Mouse (Mus musculus) duodenum, adult 2 months (tissue): ENCODE data around the gene Btbd35f29. TPM values are rescaled to one million over a fixed set of nuclear protein-coding genes. Genes with fewer than 3 reads are reported as not detected.

Experiments
- polyA plus RNA-seq: library from polyadenylated mRNA; depleted of rRNA; stranded (reverse); fragments of >200 nt; gene quantifications from 2 replicates; pipeline ENCODE4 v1.2.3, GENCODE M21; 2012; ENCODE audit warnings: low replicate concordance; rRNA removed

Gene Btbd35f29
- polyA plus RNA-seq: not detected in 2 replicates

DNA sequence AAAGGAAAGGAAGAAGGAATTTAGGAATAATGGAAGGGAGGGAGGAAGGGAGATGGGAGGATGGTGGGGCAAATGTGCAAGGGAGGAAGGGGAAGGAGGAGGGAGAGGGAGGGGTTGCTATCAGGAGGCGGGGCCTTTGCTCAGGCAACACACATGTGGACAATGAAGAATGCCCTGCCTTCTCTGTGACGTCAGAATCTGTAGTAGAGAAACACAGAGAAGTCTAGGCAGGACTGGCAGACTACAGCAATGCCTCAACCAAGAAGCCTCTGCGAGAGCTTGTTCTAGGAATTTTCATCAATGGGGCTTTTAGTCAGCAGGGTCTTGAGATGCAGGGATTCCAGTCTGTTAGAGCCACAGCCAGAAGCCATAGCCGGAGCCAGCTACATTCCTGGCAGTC, at the start of gene Btbd35f29:
Gene Btbd35f29, plus strand, starts transcription at position 301 of the 400 bp plus-strand sequence.

Other genes starting within 250 kb of the Btbd35f29 start
- not detected in 2 replicates for gene Spin2f, start 136.2 kb downstream of the Btbd35f29 start, polyA plus RNA-seq
- not detected in 2 replicates for gene Btbd35f26, start 218.8 kb downstream of the Btbd35f29 start, polyA plus RNA-seq